Mouse (Mus musculus): Measurements from ENCODE around the gene C1qtnf6. TPM values are rescaled to one million over a fixed set of nuclear protein-coding genes. Genes with fewer than 3 reads are reported as not detected.

C1qtnf6 gene
- total and polyA plus RNA-seq, 3 experiments: 5.7 to 28.1 (median 6.3) TPM

- no peaks in the 10 kb centered on the region for H3K79me2 ChIP-seq (replicated peaks; ENCODE audit: control insufficient read depth, extremely low read depth, insufficient read depth, poor library complexity, severe bottlenecking)
- H3K4me3 ChIP-seq (replicated peaks in 1 of 3; ENCODE audit: low read depth in 2 of 3, low read length in 2 of 3, poor library complexity in 1 of 3): no peak overlapping the region
- H3K4me1 ChIP-seq (ENCODE audit: control insufficient read depth in 1 of 2, insufficient read depth in 2 of 2): peaks cover 25 to 40% of the 10 kb centered on the region in 2 experiments
- no peak overlapping the region for H3K27ac ChIP-seq (ENCODE audit: insufficient read depth, low read depth)
- no peak overlapping the region for H3K9ac ChIP-seq (ENCODE audit: insufficient read depth, low read depth)
- peaks cover 0 to 40% of the 10 kb centered on the region in 2 experiments for H3K36me3 ChIP-seq (replicated peaks in 1 of 2; ENCODE audit: control insufficient read depth in 1 of 2, insufficient read depth in 1 of 2, low read length in 1 of 2)
- TF ChIP-seq JUN (IDR thresholded peaks at IDR 0.05; ENCODE audit: insufficient read depth, low read depth, low read length): no peak
- no peak for TF ChIP-seq MAFK (IDR thresholded peaks at IDR 0.05; ENCODE audit: insufficient replicate concordance, low read length)
- TF ChIP-seq POLR2AphosphoS2 (IDR thresholded peaks at IDR 0.05; ENCODE audit: low read depth, low read length): no peak
- TF ChIP-seq E2F4 (IDR thresholded peaks at IDR 0.05; ENCODE audit: insufficient replicate concordance, low read depth, low read length): no peak
- TF ChIP-seq IRF4 (IDR thresholded peaks at IDR 0.05; ENCODE audit: low read depth, low read length): no peak
- no peak for TF ChIP-seq SIN3A (IDR thresholded peaks at IDR 0.05; ENCODE audit: low read length)
- TF ChIP-seq CHD2 (IDR thresholded peaks at IDR 0.05; ENCODE audit: low read length): no peak
- no peak for TF ChIP-seq BHLHE40 (IDR thresholded peaks at IDR 0.05; ENCODE audit: low read depth, low read length)
- no peak for TF ChIP-seq ZKSCAN1 (IDR thresholded peaks at IDR 0.05; ENCODE audit: borderline replicate concordance, low read depth, low read length)
- TF ChIP-seq MXI1 (IDR thresholded peaks at IDR 0.05; ENCODE audit: low read depth, low read length): no peak
- no peak for TF ChIP-seq EP300 (IDR thresholded peaks at IDR 0.05; ENCODE audit: low read length)
- no peak for TF ChIP-seq SMC3 (IDR thresholded peaks at IDR 0.05; ENCODE audit: low read depth, low read length)
- no peak for TF ChIP-seq NELFE (IDR thresholded peaks at IDR 0.05; ENCODE audit: low read depth, low read length)
- TF ChIP-seq MAZ (IDR thresholded peaks at IDR 0.05; ENCODE audit: low read depth, low read length): no peak
- no peak for TF ChIP-seq KAT2A (IDR thresholded peaks at IDR 0.05; ENCODE audit: insufficient replicate concordance, low read length)
- no peak for TF ChIP-seq CHD1 (IDR thresholded peaks at IDR 0.05; ENCODE audit: low read depth, low read length)
- TF ChIP-seq MAX (IDR thresholded peaks at IDR 0.05; ENCODE audit: low read length): no peak
- TF ChIP-seq ZMIZ1 (IDR thresholded peaks at IDR 0.05; ENCODE audit: low read depth, low read length): no peak
- no peak for DNase-seq (ENCODE audit: extremely low read depth)
- no peaks in the 10 kb centered on the region for H3K27me3 ChIP-seq (replicated peaks)
- no peaks in the 10 kb centered on the region for H3K9me3 ChIP-seq (replicated peaks; ENCODE audit: low read length)
- dilution Hi-C loops (cut with MboI; ENCODE audit: extremely low pct_ligation_motif_present, extremely low pct_unique_long_range_greater_than_20kb, low sequenced_read_pairs) (no loop called here), in situ Hi-C loops (cut with MboI; ENCODE audit: low pct_ligation_motif_present, low pct_unique_long_range_greater_than_20kb, low sequenced_read_pairs) (loop anchor here (5.0 kb wide), 1 partner anchor 40 kb away; no protein-coding TSS in a partner anchor)
- H3K4me2 ChIP-seq (ENCODE audit: insufficient read depth, low read depth, poor library complexity, severe bottlenecking): no peak overlapping the region
Observed at GRCm38 (mm10) chr15:78521892-78522291, 9.3 kb downstream of the C1qtnf6 start.

DNA sequence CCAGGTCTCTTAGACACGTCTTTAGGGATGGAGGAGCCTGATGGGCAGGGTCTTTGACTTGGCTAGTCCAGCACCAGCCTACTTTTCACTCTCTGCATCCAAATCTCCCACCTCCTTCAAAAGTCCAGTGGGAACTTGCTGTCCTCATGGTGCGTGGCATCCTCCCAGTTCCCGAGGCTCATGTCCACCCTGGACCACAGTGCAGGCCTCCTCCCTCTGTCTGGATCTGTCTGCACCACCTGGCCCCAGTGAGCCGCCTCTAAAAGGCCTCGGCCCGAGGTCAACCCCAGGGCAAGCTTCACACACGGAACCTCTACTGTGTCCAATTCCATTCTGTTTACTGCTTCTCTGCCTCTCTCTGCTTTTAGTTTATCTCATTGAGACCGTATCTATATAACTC lies 9.9 kb downstream of the C1qtnf6 start:
- Histone ChIP-seq H3K79me2 (replicated peaks; ENCODE audit: control insufficient read depth, extremely low read depth, insufficient read depth, poor library complexity, severe bottlenecking) (no peaks in the 10 kb centered on the region), H3K9ac (ENCODE audit: insufficient read depth, low read depth) (no peak overlapping the region), H3K4me2 (ENCODE audit: insufficient read depth, low read depth, poor library complexity, severe bottlenecking) (no peak overlapping the region), H3K9me3 (replicated peaks; ENCODE audit: low read length) (no peaks in the 10 kb centered on the region), H3K4me1 (ENCODE audit: control insufficient read depth in 1 of 2, insufficient read depth in 2 of 2) (peaks cover 25 to 40% of the 10 kb centered on the region in 2 experiments), H3K27ac (ENCODE audit: insufficient read depth, low read depth) (no peak overlapping the region), H3K36me3 (replicated peaks in 1 of 2; ENCODE audit: control insufficient read depth in 1 of 2, insufficient read depth in 1 of 2, low read length in 1 of 2) (peaks cover 0 to 34% of the 10 kb centered on the region in 2 experiments), H3K27me3 (replicated peaks) (no peaks in the 10 kb centered on the region), H3K4me3 (replicated peaks in 1 of 3; ENCODE audit: low read depth in 2 of 3, low read length in 2 of 3, poor library complexity in 1 of 3) (no peak overlapping the region)
- in situ Hi-C loops (cut with MboI; ENCODE audit: low pct_ligation_motif_present, low pct_unique_long_range_greater_than_20kb, low sequenced_read_pairs): loop anchor here (5.0 kb wide), 1 partner anchor 39 kb away; no protein-coding TSS in a partner anchor
- dilution Hi-C loops (cut with MboI; ENCODE audit: extremely low pct_ligation_motif_present, extremely low pct_unique_long_range_greater_than_20kb, low sequenced_read_pairs): no loop called here
- no peak for DNase-seq (ENCODE audit: extremely low read depth)
- TF ChIP-seq USF1 (IDR thresholded peaks at IDR 0.05; ENCODE audit: low read depth, low read length): no peak
- no peak for TF ChIP-seq ZKSCAN1 (IDR thresholded peaks at IDR 0.05; ENCODE audit: borderline replicate concordance, low read depth, low read length)
- TF ChIP-seq NELFE (IDR thresholded peaks at IDR 0.05; ENCODE audit: low read depth, low read length): no peak
- TF ChIP-seq ETS1 (conservative IDR thresholded peaks at IDR 0.05; ENCODE audit: low read depth, low read length): no peak
- no peak for TF ChIP-seq POLR2A (IDR thresholded peaks at IDR 0.05; ENCODE audit: low read depth, low read length)
- no peak for TF ChIP-seq MAFK (IDR thresholded peaks at IDR 0.05; ENCODE audit: insufficient replicate concordance, low read length)
- TF ChIP-seq KAT2A (IDR thresholded peaks at IDR 0.05; ENCODE audit: insufficient replicate concordance, low read length): no peak
- no peak for TF ChIP-seq HCFC1 (IDR thresholded peaks at IDR 0.05; ENCODE audit: low read depth, low read length)
- no peak for TF ChIP-seq IRF4 (IDR thresholded peaks at IDR 0.05; ENCODE audit: low read depth, low read length)
- no peak for TF ChIP-seq CHD1 (IDR thresholded peaks at IDR 0.05; ENCODE audit: low read depth, low read length)
- TF ChIP-seq TCF12 (IDR thresholded peaks at IDR 0.05; ENCODE audit: low read depth, low read length): no peak
- TF ChIP-seq ELF1 (IDR thresholded peaks at IDR 0.05; ENCODE audit: low read depth, low read length): no peak
- TF ChIP-seq E2F4 (IDR thresholded peaks at IDR 0.05; ENCODE audit: insufficient replicate concordance, low read depth, low read length): no peak
- TF ChIP-seq EP300 (IDR thresholded peaks at IDR 0.05; ENCODE audit: low read length): no peak
- TF ChIP-seq RAD21 (IDR thresholded peaks at IDR 0.05; ENCODE audit: low read depth, low read length): no peak
- TF ChIP-seq MAZ (IDR thresholded peaks at IDR 0.05; ENCODE audit: low read depth, low read length): no peak
- TF ChIP-seq USF2 (conservative IDR thresholded peaks at IDR 0.05; ENCODE audit: low read depth, low read length): no peak

Measured in CH12.LX (cell line).